Mouse (Mus musculus): ENCODE data around the gene Grsf1.
A peak's percentile ranks its signal among the peaks of the same experiment; 100 is the strongest.

Grsf1 gene

DNA sequence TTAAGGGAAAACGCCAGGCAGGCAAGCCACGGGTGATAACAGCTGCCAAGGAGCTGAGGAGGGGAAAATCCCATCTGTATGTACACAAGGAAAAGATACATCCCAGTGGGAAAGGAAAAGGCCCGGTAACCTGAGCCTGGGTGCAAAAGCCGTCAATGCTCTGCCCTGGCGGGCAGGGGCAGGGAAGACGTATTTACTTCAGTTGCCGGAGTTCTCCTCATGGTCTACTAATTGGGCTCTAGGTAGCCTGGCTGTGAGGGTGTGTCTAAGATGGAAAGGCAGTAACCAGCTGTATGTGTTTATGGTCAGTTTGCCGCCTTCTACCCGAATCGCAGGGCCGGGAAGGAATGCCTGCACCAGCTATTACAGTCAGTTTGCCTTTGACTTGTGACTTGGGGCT, 46.8 kb downstream of the Grsf1 start:
- no peak for DNase-seq

DNA sequence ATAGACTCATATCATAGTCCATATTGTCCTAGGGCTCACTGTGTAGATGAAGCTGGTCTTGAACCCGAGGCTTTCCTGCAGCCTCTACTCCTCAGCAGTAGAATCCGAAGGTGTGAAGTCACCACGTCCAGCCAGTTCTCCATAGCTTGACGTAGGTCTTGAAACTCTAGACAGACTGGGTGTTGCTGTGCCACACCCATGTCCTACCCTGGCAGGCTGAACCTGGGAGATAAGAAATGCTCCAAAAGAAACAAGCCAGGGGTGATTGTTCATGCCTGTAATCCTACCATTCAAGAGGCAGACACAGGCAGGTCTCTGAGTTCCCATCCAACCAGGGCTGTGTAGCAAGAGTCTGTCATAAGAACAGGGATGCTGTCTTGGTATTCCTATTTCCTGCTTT, 48.4 kb downstream of the Grsf1 start:
- no peak for DNase-seq

DNA sequence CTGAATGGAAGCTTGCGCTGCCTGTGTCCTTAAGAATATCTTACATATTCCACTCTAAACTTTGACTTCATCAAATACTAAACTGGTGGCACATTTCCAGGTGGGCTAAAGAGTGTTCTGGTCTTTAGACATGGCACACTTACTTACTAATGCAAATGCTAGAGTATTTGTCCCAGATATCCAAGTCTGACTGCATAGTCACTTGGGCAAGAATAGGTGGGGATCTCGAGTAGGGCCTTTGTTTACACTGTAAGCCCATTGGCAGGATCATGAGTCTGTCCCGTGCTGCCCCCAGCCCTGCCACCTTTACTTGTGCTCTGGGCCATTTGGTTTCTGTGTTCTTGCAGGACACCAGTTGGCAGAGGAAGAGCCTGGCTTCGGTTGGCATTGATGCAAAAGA, 59.0 kb downstream of the Grsf1 start:
- DNase-seq = peak; percentile 4

DNA sequence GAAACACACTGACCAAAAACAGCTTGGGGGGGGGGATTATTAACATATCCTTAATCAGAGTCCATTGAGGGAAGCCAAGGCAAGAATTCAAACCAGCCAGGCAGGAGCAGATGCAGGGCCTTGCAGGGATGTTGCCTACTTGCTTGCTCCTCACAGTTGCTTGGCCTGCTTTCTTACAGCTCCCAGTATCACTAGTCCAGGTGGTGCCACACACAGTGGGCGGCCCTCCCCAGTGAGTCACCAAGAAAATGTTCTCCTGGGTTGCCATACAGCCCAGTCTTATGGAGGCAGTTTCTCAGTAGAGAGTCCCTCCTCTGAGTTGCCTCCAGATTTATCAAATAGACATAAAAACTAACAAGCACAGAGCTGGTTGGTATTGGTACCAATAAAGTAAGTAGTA, 61.8 kb downstream of the Grsf1 start:
- no peak for DNase-seq

Data from lung, postnatal 36 days (tissue).